Mouse (Mus musculus) hindbrain, postnatal 0 days (tissue): ENCODE measurements around the gene Eid2b. TPM values are rescaled to one million over a fixed set of nuclear protein-coding genes. Genes with fewer than 3 reads are reported as not detected.

Source experiments
- ATAC-seq: fragments of 200-750 bp; cut with Nextera tagmentation; 2 replicates; pipeline ENCODE4 v1.8.0; 2017; ENCODE audit warnings: mild to moderate bottlenecking, moderate TSS enrichment, moderate library complexity
- DNase-seq: peaks from one replicate; pipeline ENCODE4 v3.0.0-alpha.2; 2015; ENCODE audit warnings: low spot score
- H3K27ac ChIP-seq: fragments of 300-500 bp; sonication (generic); 2 replicates; pipeline ENCODE4 v1.5.1; 2014; ENCODE audit warnings: mild to moderate bottlenecking
- H3K27me3 ChIP-seq: fragments of 300-500 bp; sonication (generic); 2 replicates; pipeline ENCODE4 v1.6.1; 2014; ENCODE audit warnings: low read length, mixed read lengths; ENCODE audit not compliant: insufficient read depth
- H3K36me3 ChIP-seq: fragments of 300-500 bp; sonication (generic); 2 replicates; pipeline ENCODE4 v1.6.1; 2014; ENCODE audit warnings: low read length, mixed read lengths; ENCODE audit not compliant: insufficient read depth
- H3K4me1 ChIP-seq: fragments of 300-500 bp; sonication (generic); 2 replicates; pipeline ENCODE4 v1.6.1; 2014; ENCODE audit warnings: antibody characterized with exemption, low read length, mixed read lengths; ENCODE audit not compliant: insufficient read depth
- H3K4me2 ChIP-seq: fragments of 300-500 bp; sonication (generic); 2 replicates; pipeline ENCODE4 v1.6.1; 2014; ENCODE audit warnings: low read depth, mild to moderate bottlenecking, low read length, moderate library complexity, mixed read lengths
- H3K4me3 ChIP-seq: fragments of 300-500 bp; sonication (generic); 2 replicates; pipeline ENCODE4 v1.5.1; 2014; ENCODE audit warnings: low read length
- H3K9ac ChIP-seq: fragments of 300-500 bp; sonication (generic); replicated peaks from 2 replicates; pipeline ENCODE4 v1.6.1; 2014; ENCODE audit warnings: mild to moderate bottlenecking, low read length, moderate library complexity, mixed read lengths
- H3K9me3 ChIP-seq: fragments of 300-500 bp; sonication (generic); 2 replicates; pipeline ENCODE4 v1.6.1; 2016; ENCODE audit warnings: low read length, mixed read lengths
- CTCF ChIP-seq: IDR thresholded peaks from 2 replicates; pipeline ENCODE4 v1.5.1; 2016; ENCODE audit warnings: antibody characterized with exemption, control low read depth, low read depth
- WGBS: fragments of 180-500 bp; shearing (Covaris S2); extraction: QIAGEN DNeasy Blood & Tissue Kit; methylation state at CpG from one replicate; pipeline ENCODE4 v1.1.7; 2014; 5-methylcytosine and 5-hydroxymethylcytosine counted together
- polyA plus RNA-seq: library from polyadenylated mRNA; unstranded; fragments of >200 nt; fragmentation: Nextera tagmentation; extraction: Ambion mirVana; gene quantifications from 2 replicates; pipeline ENCODE4 v1.2.1, GENCODE M21; 2015
- total RNA-seq: library from RNA; depleted of rRNA; stranded (reverse); fragments of >200 nt; gene quantifications from 2 replicates; pipeline ENCODE4 v1.2.3, GENCODE M21; 2014; rRNA removed

Gene Eid2b
- total and polyA plus RNA-seq, 2 experiments from 2014 or later, result 38.2 to 45.1 TPM

- WGBS, result 79% methylated on average over 4 of the region's 4 CpGs
- H3K27me3 ChIP-seq, result no peaks in the 10 kb centered on the region
- ATAC-seq, result no peak
These were observed 48.9 kb downstream of the Eid2b start for GRCm38 (mm10) chr7:28326457-28326856.

GRCm38 (mm10) chr7:28328260-28328659, 50.7 kb downstream of the Eid2b start:
- no peaks in the 10 kb centered on the region for H3K27me3 ChIP-seq
- H3K4me1 ChIP-seq, result no peaks in the 10 kb centered on the region
- H3K9ac ChIP-seq, result no peak overlapping the region
- H3K9me3 ChIP-seq, result no peaks in the 10 kb centered on the region
- H3K27ac ChIP-seq, result no peak overlapping the region
- TF ChIP-seq CTCF, result no peak
- 96% methylated on average over 2 of the region's 2 CpGs for WGBS
- peaks cover 51% of the 10 kb centered on the region for H3K36me3 ChIP-seq
- no peak overlapping the region for H3K4me2 ChIP-seq
- ATAC-seq (no peak), DNase-seq (no peak)
- no peak overlapping the region for H3K4me3 ChIP-seq

More at GRCm38 (mm10) chr7:28326457-28326856, 48.9 kb downstream of the Eid2b start:
- H3K36me3 ChIP-seq, result peaks cover 70% of the 10 kb centered on the region
- H3K4me3 ChIP-seq, result no peak overlapping the region
- H3K4me1 ChIP-seq, result no peaks in the 10 kb centered on the region
- DNase-seq, result no peak
- no peak overlapping the region for H3K4me2 ChIP-seq
- H3K9ac ChIP-seq, result no peak overlapping the region
- peak; percentile 15; the same call in 1 of the 2 replicates for TF ChIP-seq CTCF
- no peaks in the 10 kb centered on the region for H3K9me3 ChIP-seq
- H3K27ac ChIP-seq, result no peak overlapping the region

Other genes with a start within 250 kb of the Eid2b start
- gene Psmc4, start 227.6 kb upstream of the Eid2b start, total RNA-seq, result 162 and 169 TPM in 2 replicates
- 256 and 261 TPM in 2 replicates for gene Psmc4, start 227.6 kb upstream of the Eid2b start, polyA plus RNA-seq
- gene Fcgbp, start 206.5 kb upstream of the Eid2b start, total RNA-seq, result 0.97 and 1.7 TPM in 2 replicates
- 0.82 and 0.91 TPM in 2 replicates for gene Fcgbp, start 206.5 kb upstream of the Eid2b start, polyA plus RNA-seq
- gene 9530053A07Rik, start 148.3 kb upstream of the Eid2b start, total RNA-seq, result 0.05 TPM in 1 of 2 replicates, not detected in the other
- gene 9530053A07Rik, start 148.3 kb upstream of the Eid2b start, polyA plus RNA-seq, result 0.16 and 0.19 TPM in 2 replicates
- 23.5 and 24.4 TPM in 2 replicates for gene Fbl, start 108.0 kb upstream of the Eid2b start, total RNA-seq
- gene Fbl, start 108.0 kb upstream of the Eid2b start, polyA plus RNA-seq, result 70.7 and 73.7 TPM in 2 replicates
- gene Dyrk1b, start 98.3 kb upstream of the Eid2b start, total RNA-seq, result 36.7 and 43.6 TPM in 2 replicates
- gene Dyrk1b, start 98.3 kb upstream of the Eid2b start, polyA plus RNA-seq, result 7.8 and 8.4 TPM in 2 replicates
- 48.4 and 70.7 TPM in 2 replicates for gene Eid2, start 9.9 kb upstream of the Eid2b start, total RNA-seq
- gene Eid2, start 9.9 kb upstream of the Eid2b start, polyA plus RNA-seq, result 21.0 and 22.3 TPM in 2 replicates
- gene Selenov, start 13.4 kb downstream of the Eid2b start, total RNA-seq, result 2.1 and 3.6 TPM in 2 replicates
- 5.1 and 7.1 TPM in 2 replicates for gene Selenov, start 13.4 kb downstream of the Eid2b start, polyA plus RNA-seq
- 20.1 and 24.8 TPM in 2 replicates for gene Dll3, start 24.5 kb downstream of the Eid2b start, total RNA-seq
- 17.0 and 20.2 TPM in 2 replicates for gene Dll3, start 24.5 kb downstream of the Eid2b start, polyA plus RNA-seq
- 71.6 and 82.9 TPM in 2 replicates for gene Timm50, start 34.3 kb downstream of the Eid2b start, total RNA-seq
- 125 and 131 TPM in 2 replicates for gene Timm50, start 34.3 kb downstream of the Eid2b start, polyA plus RNA-seq
- gene Supt5, start 61.0 kb downstream of the Eid2b start, total RNA-seq, result 98.7 and 104 TPM in 2 replicates
- 71.8 and 76.5 TPM in 2 replicates for gene Supt5, start 61.0 kb downstream of the Eid2b start, polyA plus RNA-seq
- 97.7 and 154 TPM in 2 replicates for gene Rps16, start 72.9 kb downstream of the Eid2b start, total RNA-seq
- gene Rps16, start 72.9 kb downstream of the Eid2b start, polyA plus RNA-seq, result 539 and 575 TPM in 2 replicates
- 18.6 and 20.6 TPM in 2 replicates for gene Plekhg2, start 94.9 kb downstream of the Eid2b start, total RNA-seq
- gene Plekhg2, start 94.9 kb downstream of the Eid2b start, polyA plus RNA-seq, result 9.1 and 10.0 TPM in 2 replicates
- 2.1 and 3.9 TPM in 2 replicates for gene Zfp36, start 102.5 kb downstream of the Eid2b start, total RNA-seq
- gene Zfp36, start 102.5 kb downstream of the Eid2b start, polyA plus RNA-seq, result 3.0 and 3.4 TPM in 2 replicates
- 33.6 and 39.5 TPM in 2 replicates for gene Med29, start 115.0 kb downstream of the Eid2b start, total RNA-seq
- gene Med29, start 115.0 kb downstream of the Eid2b start, polyA plus RNA-seq, result 42.1 and 42.9 TPM in 2 replicates
- 56.7 and 67.6 TPM in 2 replicates for gene Paf1, start 115.2 kb downstream of the Eid2b start, total RNA-seq
- 83.0 and 84.1 TPM in 2 replicates for gene Paf1, start 115.2 kb downstream of the Eid2b start, polyA plus RNA-seq
- 0.16 and 2.9 TPM in 2 replicates for gene Gmfg, start 159.7 kb downstream of the Eid2b start, total RNA-seq
- gene Gmfg, start 159.7 kb downstream of the Eid2b start, polyA plus RNA-seq, result 5.5 and 6.2 TPM in 2 replicates
- gene Lrfn1, start 174.2 kb downstream of the Eid2b start, total RNA-seq, result 140 and 160 TPM in 2 replicates
- gene Lrfn1, start 174.2 kb downstream of the Eid2b start, polyA plus RNA-seq, result 15.5 and 18.0 TPM in 2 replicates
- not detected in 2 replicates for gene Ifnl2, start 232.7 kb downstream of the Eid2b start, total RNA-seq
- gene Ifnl2, start 232.7 kb downstream of the Eid2b start, polyA plus RNA-seq, result not detected in 2 replicates
- not detected in 2 replicates for gene Ifnl3, start 245.1 kb downstream of the Eid2b start, total RNA-seq
- not detected in 2 replicates for gene Ifnl3, start 245.1 kb downstream of the Eid2b start, polyA plus RNA-seq